Mouse (Mus musculus) lung, adult 2 months (tissue): Measurements from ENCODE around the gene Rint1. TPM values are rescaled to one million over a fixed set of nuclear protein-coding genes. Genes with fewer than 3 reads are reported as not detected.

Source experiments
- DNase-seq: peaks from one replicate; pipeline ENCODE4 v3.0.0; 2022
- H3K4me1 ChIP-seq: fragments of 200-500 bp; 2 replicates; pipeline ENCODE4 v1.6.1; 2011; ENCODE audit warnings: low read length; ENCODE audit not compliant: control insufficient read depth, insufficient read depth
- H3K4me3 ChIP-seq: fragments of 200-500 bp; replicated peaks from 2 replicates; pipeline ENCODE3; 2011; ENCODE audit warnings: low read depth, mild to moderate bottlenecking, control low read depth, low read length; ENCODE audit errors: extremely low read depth
- CTCF ChIP-seq: fragments of 200-500 bp; IDR thresholded peaks from 2 replicates; pipeline ENCODE4 v1.5.1; 2011; ENCODE audit warnings: mild to moderate bottlenecking, low read length, control low read depth; ENCODE audit not compliant: insufficient read depth
- POLR2A ChIP-seq: fragments of 200-500 bp; IDR thresholded peaks from 2 replicates; pipeline ENCODE4 v1.6.1; 2011; ENCODE audit warnings: low read depth, mild to moderate bottlenecking, control low read depth, low read length, borderline replicate concordance; ENCODE audit errors: extremely low read depth
- WGBS: fragments of 180-500 bp; shearing (Covaris S2); methylation state at CpG from one replicate; pipeline ENCODE4 v1.1.7; 2018; 5-methylcytosine and 5-hydroxymethylcytosine counted together
- polyA plus RNA-seq: library from polyadenylated mRNA; depleted of rRNA; stranded (reverse); fragments of >200 nt; gene quantifications from 2 replicates; pipeline ENCODE4 v1.2.3, GENCODE M21; 2012; rRNA removed

The Rint1 gene
- polyA plus RNA-seq = 7.7 and 10.4 TPM in 2 replicates

- WGBS = 2% methylated on average over 47 of the region's 47 CpGs
- Histone ChIP-seq H3K4me1 (no peaks in the 10 kb centered on the region), H3K4me3 (peak within 1 kb of the TSS; percentile 85)
- DNase-seq = peak; percentile 96
- peak; percentile 92; the same call in 1 of the 2 replicates for TF ChIP-seq POLR2A
- peak; percentile 85 for TF ChIP-seq CTCF
Observed at GRCm38 (mm10) chr5:23787536-23788389, at the start of gene Rint1. TSS of gene Rint1 (plus strand) at chr5:23787711.

- Histone ChIP-seq H3K4me3 (no peak overlapping the region), H3K4me1 (no peaks in the 10 kb centered on the region)
- 93% methylated on average over 12 of the region's 12 CpGs for WGBS
- no peak for TF ChIP-seq POLR2A
- no peak for TF ChIP-seq CTCF
- no peak for DNase-seq
Observed at GRCm38 (mm10) chr5:23743261-23743660, 44.2 kb upstream of the Rint1 start.

DNA sequence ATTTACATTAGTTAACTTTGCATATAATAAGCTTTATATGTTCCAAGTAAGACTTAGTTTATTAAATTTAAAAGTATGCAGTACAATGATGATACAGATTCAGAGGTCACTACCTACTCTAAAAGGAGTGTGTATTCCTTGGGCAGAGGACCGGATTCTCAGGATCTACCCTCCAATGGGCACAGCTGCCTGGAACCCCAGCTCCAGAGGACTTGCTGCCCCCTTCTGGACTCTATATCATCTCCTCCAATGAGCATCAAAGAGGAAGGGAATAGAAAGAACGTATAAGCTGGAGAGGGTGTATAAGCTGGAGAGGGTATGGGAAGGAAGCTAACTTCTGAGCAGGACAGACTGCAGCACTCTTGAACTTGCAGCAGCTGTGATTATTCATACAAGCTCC, 37.6 kb upstream of the Rint1 start:
- Histone ChIP-seq H3K4me3 (no peak overlapping the region), H3K4me1 (no peaks in the 10 kb centered on the region)
- no peak for DNase-seq
- 61% methylated on average over 2 of the region's 2 CpGs for WGBS
- TF ChIP-seq POLR2A = no peak

DNA sequence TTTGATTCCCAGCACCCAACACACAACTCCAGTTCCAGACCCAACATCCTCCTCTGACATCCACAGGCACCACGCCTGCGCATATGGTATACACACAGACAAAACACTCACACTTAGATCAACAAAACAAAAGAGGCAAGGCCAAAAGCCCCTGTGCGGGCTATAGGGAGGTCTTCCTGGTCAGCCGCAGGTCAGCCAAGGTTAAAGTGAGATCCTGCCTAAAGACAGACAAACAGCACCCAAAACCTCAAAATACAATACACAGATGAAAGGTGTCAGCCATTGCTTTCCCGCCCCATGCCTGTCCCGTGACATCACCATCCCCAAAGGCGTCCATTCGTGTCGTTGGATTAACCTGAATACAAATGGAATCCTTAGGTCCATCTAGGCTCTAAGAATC, 31.9 kb upstream of the Rint1 start:
- H3K4me1 ChIP-seq = no peaks in the 10 kb centered on the region
- no peak overlapping the region for H3K4me3 ChIP-seq
- DNase-seq = no peak
- TF ChIP-seq CTCF = no peak
- 96% methylated on average over 9 of the region's 9 CpGs for WGBS

DNA sequence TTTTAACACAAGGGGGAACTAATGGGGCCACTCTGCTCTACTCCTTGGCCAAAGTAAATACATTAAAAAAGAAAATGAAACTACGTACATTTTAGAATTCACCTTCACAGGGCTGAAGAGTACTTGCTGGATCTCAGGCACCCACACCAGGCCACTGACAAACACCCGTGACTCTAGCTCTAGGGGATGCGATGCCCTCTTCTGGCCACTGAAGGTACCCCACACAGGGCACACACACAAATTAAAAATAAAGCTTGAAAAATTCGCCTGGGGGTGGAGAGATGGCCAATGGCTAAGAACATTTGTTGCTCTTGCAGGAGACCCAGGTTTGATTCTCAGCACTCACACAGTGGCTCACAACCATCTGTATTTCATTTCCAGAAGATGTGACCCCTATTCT, 31.1 kb upstream of the Rint1 start:
- Histone ChIP-seq H3K4me3 (no peak overlapping the region), H3K4me1 (no peaks in the 10 kb centered on the region)
- no peak for DNase-seq
- TF ChIP-seq POLR2A (no peak), CTCF (no peak)
- 96% methylated on average over 4 of the region's 4 CpGs for WGBS

- TF ChIP-seq CTCF = peak; percentile 77
- TF ChIP-seq POLR2A = no peak
- Histone ChIP-seq H3K4me3 (no peak overlapping the region), H3K4me1 (no peaks in the 10 kb centered on the region)
- peak; percentile 37 for DNase-seq
- 43% methylated on average over 2 of the region's 2 CpGs for WGBS
Observed at GRCm38 (mm10) chr5:23758633-23759032, 28.9 kb upstream of the Rint1 start.

DNA sequence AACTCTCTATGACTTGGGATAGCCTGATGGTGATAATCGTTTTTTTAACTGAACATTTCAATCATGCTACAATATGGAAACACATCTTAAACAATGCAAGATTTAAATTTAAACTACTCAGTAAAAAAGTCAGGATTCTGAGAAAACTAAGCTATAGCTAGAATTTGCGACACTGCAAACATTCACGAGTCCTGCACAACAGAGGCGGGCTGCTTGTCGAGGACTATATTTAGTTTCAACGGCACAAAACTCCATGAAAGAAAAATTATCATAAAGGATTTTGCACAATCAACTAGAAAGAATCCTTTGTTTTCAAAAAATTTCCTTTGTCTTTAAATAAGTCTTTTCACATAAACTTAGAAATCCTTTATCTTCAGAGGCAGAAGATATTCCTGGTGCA, 25.0 kb upstream of the Rint1 start:
- WGBS = 90% methylated on average over 6 of the region's 6 CpGs
- no peaks in the 10 kb centered on the region for H3K4me1 ChIP-seq
- no peak for TF ChIP-seq POLR2A
- no peak for TF ChIP-seq CTCF
- H3K4me3 ChIP-seq = no peak overlapping the region
- DNase-seq = no peak

DNA sequence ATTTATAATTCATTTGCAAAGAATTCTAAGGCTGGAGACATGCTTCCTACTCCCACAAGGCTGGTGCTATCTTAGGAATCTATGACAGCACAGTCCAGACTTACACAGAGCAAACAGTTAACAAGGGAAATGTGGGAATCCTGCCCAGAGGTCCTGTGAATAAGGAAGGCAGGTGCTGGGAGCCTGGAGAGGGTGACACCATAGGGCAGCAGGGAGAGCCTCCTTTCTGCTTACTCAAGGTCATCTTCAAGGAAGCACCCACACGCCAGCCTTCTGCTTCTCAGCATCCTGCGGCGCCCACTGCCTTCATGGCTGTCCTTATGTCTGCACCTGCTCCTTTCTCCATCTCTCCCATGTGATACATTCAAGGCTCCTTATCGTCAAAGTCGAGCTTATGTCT, 23.0 kb upstream of the Rint1 start:
- DNase-seq = no peak
- TF ChIP-seq POLR2A (no peak), CTCF (no peak)
- H3K4me3 ChIP-seq = no peak overlapping the region
- no peaks in the 10 kb centered on the region for H3K4me1 ChIP-seq
- WGBS = 96% methylated on average over 5 of the region's 5 CpGs

DNA sequence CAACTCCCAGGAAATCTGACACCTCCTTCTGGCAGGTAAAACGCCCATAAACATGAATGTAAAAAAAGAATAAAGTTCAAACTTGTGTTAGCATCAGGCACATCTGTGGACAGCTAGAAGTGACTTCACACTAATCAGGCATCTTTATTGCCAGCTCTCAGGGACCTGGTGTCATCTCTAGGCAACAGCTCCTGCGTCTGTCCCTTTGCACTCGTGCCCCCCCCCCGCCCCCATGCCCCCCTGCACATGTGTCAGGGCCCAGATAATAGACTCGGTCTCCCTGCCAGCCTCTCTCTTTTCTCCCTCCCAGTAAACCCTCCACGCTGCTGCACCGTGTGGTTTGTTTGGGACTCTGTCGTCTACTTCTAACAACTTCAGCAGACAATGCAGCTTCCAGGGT, 16.4 kb upstream of the Rint1 start:
- TF ChIP-seq CTCF (no peak), POLR2A (no peak)
- H3K4me1 ChIP-seq = no peaks in the 10 kb centered on the region
- H3K4me3 ChIP-seq = no peak overlapping the region
- DNase-seq = no peak
- 70% methylated on average over 8 of the region's 8 CpGs for whole genome bisulfite sequencing

DNA sequence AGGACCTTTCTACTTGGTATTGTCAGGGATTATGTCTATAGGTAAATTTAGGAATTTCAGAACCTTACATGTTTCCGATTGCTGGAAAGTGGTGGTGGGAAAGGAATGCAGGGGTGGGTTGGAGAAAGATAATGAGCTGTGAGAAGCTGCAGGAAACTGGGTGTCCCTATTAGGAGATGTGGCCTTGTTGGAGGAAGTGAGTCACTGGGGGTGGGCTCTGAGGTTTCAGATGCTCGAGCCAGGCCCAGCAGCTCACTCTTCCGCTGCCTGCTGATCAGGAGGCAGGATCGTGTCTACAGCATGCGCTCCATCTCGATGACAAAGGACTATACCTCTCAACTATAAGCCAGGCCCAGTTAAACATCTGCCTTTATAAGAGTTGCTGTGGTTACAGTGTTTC, 13.3 kb upstream of the Rint1 start:
- H3K4me1 ChIP-seq = no peaks in the 10 kb centered on the region
- 81% methylated on average over 6 of the region's 6 CpGs for WGBS

More for the DNA sequence above, 13.3 kb upstream of the Rint1 start:
- no peak overlapping the region for H3K4me3 ChIP-seq
- no peak for TF ChIP-seq POLR2A
- no peak for TF ChIP-seq CTCF
- DNase-seq = no peak
